Mouse (Mus musculus): Measurements from ENCODE around the gene Sgce.
A peak's percentile ranks its signal among the peaks of the same experiment; 100 is the strongest.

GRCm38 (mm10) chr6:4664313-4664712 lies 82.7 kb downstream of the Sgce start:
- no peak for TF ChIP-seq CTCF (IDR thresholded peaks at IDR 0.05; ENCODE audit: low read depth)
- TF ChIP-seq EP300 (IDR thresholded peaks at IDR 0.05; ENCODE audit: low read depth): peak; percentile 37; the same call in 1 of the 2 replicates
